Mouse (Mus musculus): ENCODE data around the gene Tmem89.

DNA sequence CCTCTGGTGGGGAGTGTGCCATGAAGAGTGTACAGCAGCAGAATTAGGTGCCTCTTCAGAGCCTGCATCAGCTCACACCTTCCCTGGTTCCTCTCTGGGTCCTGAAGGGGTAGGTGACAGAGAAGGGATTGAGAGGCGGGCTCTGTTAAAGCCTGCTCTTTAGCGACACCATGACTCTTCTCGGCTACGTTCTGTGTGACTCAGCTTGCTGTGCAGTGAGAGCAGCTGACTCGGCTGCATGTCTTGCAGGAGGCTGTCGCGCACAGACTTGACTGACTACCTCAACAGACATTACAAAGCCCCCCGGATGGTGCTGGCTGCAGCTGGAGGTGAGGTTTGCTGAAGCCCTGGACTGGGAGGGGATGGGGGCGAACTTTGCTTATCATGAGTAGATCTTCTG, 30.7 kb downstream of the Tmem89 start:
- TF ChIP-seq GATA1 (IDR thresholded peaks at IDR 0.05; ENCODE audit: borderline replicate concordance, low read length) (no peak), FLI1 (IDR thresholded peaks at IDR 0.05; ENCODE audit: low read length) (no peak)
